Mouse (Mus musculus): Measurements from ENCODE around the gene Ces2g. TPM values are rescaled to one million over a fixed set of nuclear protein-coding genes. Genes with fewer than 3 reads are reported as not detected.

The Ces2g gene
- polyA plus RNA-seq (2016; fragmentation: Nextera tagmentation; extraction: Ambion mirVana): 0.21 and 0.25 TPM in 2 replicates

DNA sequence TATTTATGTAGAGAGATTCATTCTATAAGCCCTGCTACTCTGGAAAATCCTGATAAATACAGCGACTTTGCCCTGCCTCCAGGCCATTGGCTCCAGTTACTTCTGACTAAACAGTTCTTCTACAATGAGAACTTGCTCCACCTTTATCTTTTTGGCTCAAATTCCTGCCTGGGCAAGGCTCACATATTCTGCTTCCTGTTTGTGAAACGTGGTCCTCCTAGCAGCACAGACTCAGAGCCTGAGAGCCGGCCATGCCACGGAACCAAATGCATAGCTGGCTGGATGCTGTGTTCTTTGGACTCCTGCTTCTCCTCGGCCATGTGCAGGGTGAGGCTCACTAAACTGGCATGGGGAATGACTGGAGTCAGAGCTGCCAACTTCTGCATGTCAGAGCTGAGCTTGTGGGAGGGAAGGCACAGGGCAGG lies at the start of gene Ces2g:
TSS of gene Ces2g (plus strand) at position 182 of the 425 bp plus-strand sequence.
- H3K4me3 ChIP-seq: no peak within 1 kb of the TSS
- H3K27ac ChIP-seq: no peak within 1 kb of the TSS
- H3K9me3 ChIP-seq: no peaks in the 10 kb centered on the region
- no peaks in the 10 kb centered on the region for H3K27me3 ChIP-seq (ENCODE audit: insufficient read depth, poor library complexity, severe bottlenecking)
- H3K4me1 ChIP-seq: no peaks in the 10 kb centered on the region
- no peak for DNase-seq (ENCODE audit: low spot score)
- WGBS: 64% methylated on average over 5 of the region's 5 CpGs
- no peaks in the 10 kb centered on the region for H3K36me3 ChIP-seq

DNA sequence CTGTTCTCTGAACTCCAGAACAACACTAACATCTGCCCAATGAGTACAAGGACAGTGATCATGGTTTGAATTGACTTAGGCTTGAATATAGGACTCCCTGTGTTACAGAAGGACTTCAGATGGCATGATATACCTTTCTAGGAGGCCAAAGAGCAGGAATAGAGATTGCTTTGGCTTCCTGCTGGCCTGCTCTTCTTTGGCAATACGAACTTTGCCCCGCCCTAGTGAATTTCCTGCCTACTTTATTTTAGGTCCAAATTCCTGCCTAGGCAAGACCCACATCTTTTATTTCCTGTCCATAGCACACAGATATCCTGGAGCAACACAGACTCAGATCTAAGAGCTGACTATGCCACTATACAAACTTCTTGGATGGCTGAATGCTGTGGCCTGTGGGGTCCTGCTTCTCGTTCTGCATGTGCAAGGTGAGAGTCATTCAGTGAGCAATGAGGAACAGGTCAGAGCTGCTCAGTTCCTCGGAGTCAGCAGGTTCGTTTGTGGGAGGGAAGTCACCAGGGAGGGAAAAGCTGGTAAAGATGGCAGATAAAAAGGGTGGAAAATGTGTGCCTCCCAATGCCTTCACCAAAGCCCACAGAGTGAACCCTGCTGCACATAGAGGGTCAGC lies 35.4 kb upstream of the Ces2g start, which contains the start of gene Ces2e:
TSS of gene Ces2e (plus strand) at position 289 of the 625 bp plus-strand sequence.
- H3K27ac ChIP-seq: no peak within 1 kb of the TSS
- no peaks in the 10 kb centered on the region for H3K36me3 ChIP-seq
- WGBS: 73% methylated on average over 5 of the region's 5 CpGs
- DNase-seq (ENCODE audit: low spot score): no peak
- H3K4me3 ChIP-seq: no peak within 1 kb of the TSS
- H3K27me3 ChIP-seq (ENCODE audit: insufficient read depth, poor library complexity, severe bottlenecking): no peaks in the 10 kb centered on the region
- H3K9me3 ChIP-seq: 0 out of 2 replicates have a peak, but pooled peaks cover 4% of the 10 kb centered on the region
- H3K4me1 ChIP-seq: no peaks in the 10 kb centered on the region

- no peaks in the 10 kb centered on the region for H3K36me3 ChIP-seq
- H3K27ac ChIP-seq: no peak overlapping the region
- no peaks in the 10 kb centered on the region for H3K4me1 ChIP-seq
- DNase-seq (ENCODE audit: low spot score): no peak
- no peaks in the 10 kb centered on the region for H3K9me3 ChIP-seq
- WGBS: 74% methylated on average over 3 of the region's 3 CpGs
- no peak overlapping the region for H3K4me3 ChIP-seq
- no peaks in the 10 kb centered on the region for H3K27me3 ChIP-seq (ENCODE audit: insufficient read depth, poor library complexity, severe bottlenecking)
Measured at GRCm38 (mm10) chr8:104927301-104927700, 34.2 kb upstream of the Ces2g start.

GRCm38 (mm10) chr8:104944665-104945064 lies 16.9 kb upstream of the Ces2g start:
- H3K27me3 ChIP-seq (ENCODE audit: insufficient read depth, poor library complexity, severe bottlenecking): no peaks in the 10 kb centered on the region
- DNase-seq (ENCODE audit: low spot score): no peak
- H3K9me3 ChIP-seq: no peaks in the 10 kb centered on the region
- H3K36me3 ChIP-seq: no peaks in the 10 kb centered on the region
- H3K4me1 ChIP-seq: no peaks in the 10 kb centered on the region
- 80% methylated on average over 2 of the region's 2 CpGs for WGBS
- no peak overlapping the region for H3K27ac ChIP-seq
- H3K4me3 ChIP-seq: no peak overlapping the region

DNA sequence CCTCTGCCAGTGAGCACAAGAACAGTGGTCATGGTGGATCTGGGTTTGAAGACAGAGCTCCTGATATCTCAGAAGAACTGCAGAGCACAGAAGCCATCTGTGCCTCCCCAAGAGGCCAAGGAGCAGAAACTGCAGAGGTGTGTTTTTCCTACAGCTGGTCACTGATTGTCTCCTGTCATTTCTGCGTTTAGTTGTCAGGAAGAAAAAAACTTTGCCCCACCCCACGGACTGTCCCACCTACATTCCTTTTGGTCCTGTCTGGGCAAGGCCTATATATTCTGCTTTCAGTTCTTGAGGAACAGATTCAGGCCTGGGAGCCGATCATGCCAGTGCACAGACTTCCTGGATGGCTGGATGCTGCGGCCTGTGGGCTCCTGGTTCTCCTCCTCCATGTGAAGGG lies 14.5 kb upstream of the Ces2g start, which contains the start of gene Ces2f:
TSS of gene Ces2f (plus strand) at position 301 of the 400 bp plus-strand sequence.
- H3K4me1 ChIP-seq: no peaks in the 10 kb centered on the region

DNA sequence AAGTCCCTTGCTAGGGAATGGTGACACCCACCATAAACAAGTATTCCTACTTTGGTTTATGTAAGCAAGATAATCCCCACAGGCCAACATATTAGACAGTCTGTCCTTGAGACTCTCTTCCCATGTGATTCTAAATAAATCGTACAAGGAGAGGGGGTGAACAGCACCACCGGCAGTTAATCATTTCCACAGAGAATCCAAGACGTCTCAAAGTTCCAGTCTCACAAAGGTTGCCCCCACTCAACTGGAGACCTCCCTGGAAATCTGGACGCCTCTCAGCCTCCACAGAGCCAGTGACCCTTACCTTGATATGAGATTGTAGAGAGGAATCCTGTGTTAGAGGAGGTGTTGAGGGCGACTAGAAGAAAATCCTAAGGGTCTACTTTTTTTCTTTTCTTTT lies 12.5 kb upstream of the Ces2g start:
- Histone ChIP-seq H3K9me3 (no peaks in the 10 kb centered on the region), H3K27ac (no peak overlapping the region), H3K4me1 (no peaks in the 10 kb centered on the region), H3K36me3 (no peaks in the 10 kb centered on the region), H3K4me3 (no peak overlapping the region), H3K27me3 (ENCODE audit: insufficient read depth, poor library complexity, severe bottlenecking) (no peaks in the 10 kb centered on the region)
- 77% methylated on average over 5 of the region's 5 CpGs for WGBS
- no peak for DNase-seq (ENCODE audit: low spot score)

More for the DNA sequence above, 14.5 kb upstream of the Ces2g start, which contains the start of gene Ces2f:
- no peaks in the 10 kb centered on the region for H3K36me3 ChIP-seq
- WGBS: 66% methylated on average over 4 of the region's 4 CpGs
- H3K27ac ChIP-seq: no peak within 1 kb of the TSS
- no peaks in the 10 kb centered on the region for H3K9me3 ChIP-seq
- DNase-seq (ENCODE audit: low spot score): no peak
- H3K27me3 ChIP-seq (ENCODE audit: insufficient read depth, poor library complexity, severe bottlenecking): no peaks in the 10 kb centered on the region
- no peak within 1 kb of the TSS for H3K4me3 ChIP-seq

DNA sequence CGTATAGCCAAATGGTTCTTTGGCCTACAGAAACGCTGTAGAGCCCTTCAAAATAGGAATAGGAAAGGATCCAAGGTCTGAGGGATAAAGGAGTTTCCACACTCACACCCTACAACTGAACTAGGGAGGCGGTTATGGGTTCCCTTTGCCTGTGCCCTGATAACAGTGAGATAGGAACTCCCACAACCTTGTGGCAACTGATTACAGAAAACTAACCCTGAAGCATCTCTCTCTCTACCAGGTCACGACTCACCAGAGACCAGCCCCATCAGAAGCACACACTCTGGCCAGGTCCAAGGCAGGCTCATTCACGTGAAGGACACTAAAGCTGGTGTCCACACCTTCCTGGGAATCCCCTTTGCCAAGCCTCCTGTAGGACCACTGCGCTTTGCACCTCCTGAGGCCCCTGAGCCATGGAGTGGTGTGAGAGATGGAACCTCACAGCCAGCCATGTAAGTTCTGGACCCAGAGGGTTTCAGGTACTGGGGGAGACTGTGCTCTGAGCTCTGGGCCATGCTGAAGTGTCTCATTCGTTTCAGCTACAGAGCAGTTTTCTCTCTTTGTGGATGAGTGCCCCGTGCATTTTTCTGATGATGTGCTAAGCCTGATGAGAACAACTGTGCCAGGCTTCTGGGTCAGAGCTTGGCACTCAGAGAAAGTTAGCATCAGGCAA lies 847 bp downstream of the Ces2g start:
- DNase-seq (ENCODE audit: low spot score): no peak
- Histone ChIP-seq H3K27me3 (ENCODE audit: insufficient read depth, poor library complexity, severe bottlenecking) (no peaks in the 10 kb centered on the region), H3K9me3 (no peaks in the 10 kb centered on the region), H3K4me3 (no peak overlapping the region), H3K36me3 (no peaks in the 10 kb centered on the region), H3K4me1 (no peaks in the 10 kb centered on the region), H3K27ac (no peak overlapping the region)
- 63% methylated on average over 8 of the region's 8 CpGs for WGBS

DNA sequence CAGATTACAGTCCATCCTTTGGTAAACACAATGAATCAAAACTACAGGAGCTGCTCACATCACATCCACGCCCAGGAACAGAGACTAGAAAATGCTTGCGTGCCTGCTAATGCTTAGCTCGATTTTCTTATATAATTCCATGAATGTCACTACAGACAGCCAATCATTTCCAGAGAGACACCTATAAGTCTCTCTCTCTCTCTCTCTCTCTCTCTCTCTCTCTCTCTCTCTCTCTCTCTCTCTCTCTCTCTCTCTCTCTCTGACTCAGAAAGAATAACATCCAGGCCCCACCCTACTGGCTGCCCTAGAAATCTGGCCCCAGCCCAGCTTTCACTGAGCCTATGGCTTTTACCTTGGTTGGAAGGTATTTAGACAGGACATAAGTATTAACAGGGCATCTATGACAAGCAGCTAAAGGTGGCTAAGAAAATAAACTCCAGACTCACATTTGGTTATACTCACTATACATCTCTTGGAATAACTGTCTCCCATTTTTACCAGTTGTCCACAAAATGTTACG lies 1.9 kb downstream of the Ces2g start:
- DNase-seq (ENCODE audit: low spot score): no peak
- Histone ChIP-seq H3K4me1 (no peaks in the 10 kb centered on the region), H3K27me3 (ENCODE audit: insufficient read depth, poor library complexity, severe bottlenecking) (no peaks in the 10 kb centered on the region), H3K4me3 (no peak overlapping the region), H3K27ac (no peak overlapping the region), H3K9me3 (no peaks in the 10 kb centered on the region), H3K36me3 (no peaks in the 10 kb centered on the region)
- WGBS: 84% methylated on average over 4 of the region's 4 CpGs

DNA sequence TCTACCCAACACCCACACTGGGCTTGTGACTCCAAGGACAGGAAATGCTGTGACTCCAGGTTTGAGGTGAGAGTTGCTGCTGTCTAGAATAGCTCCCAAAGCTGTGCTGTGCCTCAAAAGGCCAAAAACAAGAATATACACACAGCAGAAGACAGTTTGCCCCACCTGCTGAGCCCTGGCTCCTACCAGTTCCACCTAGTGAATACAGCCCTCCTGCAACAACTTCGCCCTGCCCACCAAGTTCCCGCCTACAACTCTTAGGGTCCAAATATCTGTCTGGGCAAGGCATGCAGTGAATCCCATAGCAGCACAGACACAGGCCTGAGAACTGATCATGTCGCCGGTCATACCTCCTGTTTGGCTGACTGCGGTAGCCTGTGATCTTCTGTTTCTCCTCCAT lies 22.6 kb downstream of the Ces2g start:
- WGBS: 83% methylated on average over 5 of the region's 5 CpGs
- Histone ChIP-seq H3K9me3 (no peaks in the 10 kb centered on the region), H3K4me3 (no peak overlapping the region), H3K27ac (no peak overlapping the region), H3K27me3 (ENCODE audit: insufficient read depth, poor library complexity, severe bottlenecking) (no peaks in the 10 kb centered on the region), H3K36me3 (no peaks in the 10 kb centered on the region), H3K4me1 (no peaks in the 10 kb centered on the region)
- no peak for DNase-seq (ENCODE audit: low spot score)

GRCm38 (mm10) chr8:104984942-104985341 lies 23.4 kb downstream of the Ces2g start:
- H3K27ac ChIP-seq: no peak overlapping the region
- 85% methylated on average over 2 of the region's 2 CpGs for WGBS
- H3K36me3 ChIP-seq: no peaks in the 10 kb centered on the region
- H3K4me1 ChIP-seq: no peaks in the 10 kb centered on the region
- H3K27me3 ChIP-seq (ENCODE audit: insufficient read depth, poor library complexity, severe bottlenecking): no peaks in the 10 kb centered on the region
- no peak overlapping the region for H3K4me3 ChIP-seq
- DNase-seq (ENCODE audit: low spot score): no peak
- H3K9me3 ChIP-seq: no peaks in the 10 kb centered on the region

- no peak for DNase-seq (ENCODE audit: low spot score)
- Histone ChIP-seq H3K27ac (no peak overlapping the region), H3K36me3 (no peaks in the 10 kb centered on the region), H3K4me1 (no peaks in the 10 kb centered on the region), H3K4me3 (no peak overlapping the region), H3K27me3 (ENCODE audit: insufficient read depth, poor library complexity, severe bottlenecking) (no peaks in the 10 kb centered on the region), H3K9me3 (0 out of 2 replicates have a peak, but pooled peaks cover 3% of the 10 kb centered on the region)
- 79% methylated on average over 6 of the region's 6 CpGs for WGBS
Measured at GRCm38 (mm10) chr8:104998191-104998590, 36.7 kb downstream of the Ces2g start.

DNA sequence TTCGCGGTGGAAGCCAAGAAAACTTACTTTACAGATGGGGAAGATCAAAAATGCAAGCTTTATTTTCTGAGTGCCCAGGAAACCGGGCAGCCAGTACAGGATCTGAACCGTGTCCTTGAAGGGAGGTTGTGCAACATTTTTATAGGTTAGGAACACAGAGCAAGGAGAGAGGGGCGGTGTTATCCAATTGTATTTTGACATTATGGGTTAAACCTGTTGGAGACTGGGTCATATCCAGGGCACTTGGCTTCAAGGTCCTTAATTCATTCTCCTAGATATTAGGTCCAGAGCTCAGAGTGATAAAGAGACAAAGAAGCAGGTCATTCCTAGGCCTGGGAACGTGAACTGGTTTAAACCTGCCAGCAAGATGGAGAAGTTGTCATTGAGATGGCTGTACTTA lies 37.7 kb downstream of the Ces2g start:
- Histone ChIP-seq H3K9me3 (0 out of 2 replicates have a peak, but pooled peaks cover 3% of the 10 kb centered on the region), H3K4me1 (no peaks in the 10 kb centered on the region), H3K27ac (no peak overlapping the region), H3K27me3 (ENCODE audit: insufficient read depth, poor library complexity, severe bottlenecking) (no peaks in the 10 kb centered on the region), H3K4me3 (no peak overlapping the region), H3K36me3 (no peaks in the 10 kb centered on the region)
- 77% methylated on average over 6 of the region's 6 CpGs for WGBS
- DNase-seq (ENCODE audit: low spot score): no peak

DNA sequence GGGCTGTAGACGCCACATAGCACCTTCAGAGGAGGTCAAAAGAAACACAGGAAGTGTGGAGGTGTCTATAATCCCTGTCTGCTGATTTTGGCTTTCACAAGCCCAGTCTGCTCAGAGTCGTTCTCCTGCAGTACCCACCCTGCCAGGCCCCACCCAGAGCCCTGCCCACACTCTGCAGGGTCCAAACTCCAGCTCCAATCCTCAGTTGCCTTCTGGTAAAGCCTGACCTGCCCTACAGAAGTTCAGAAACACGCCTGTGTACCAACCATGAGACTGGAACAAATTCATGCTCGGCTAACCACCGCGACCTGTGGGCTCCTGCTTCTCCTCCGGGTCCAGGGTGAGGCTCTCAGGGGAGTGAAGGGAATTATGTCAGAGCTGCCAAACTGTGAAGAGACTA lies 39.1 kb downstream of the Ces2g start, which contains the start of gene Ces2h:
TSS of gene Ces2h (plus strand) at position 268 of the 400 bp plus-strand sequence.
- H3K4me3 ChIP-seq: no peak within 1 kb of the TSS
- no peak for DNase-seq (ENCODE audit: low spot score)
- no peaks in the 10 kb centered on the region for H3K27me3 ChIP-seq (ENCODE audit: insufficient read depth, poor library complexity, severe bottlenecking)
- no peaks in the 10 kb centered on the region for H3K4me1 ChIP-seq
- no peaks in the 10 kb centered on the region for H3K36me3 ChIP-seq
- H3K9me3 ChIP-seq: 0 out of 2 replicates have a peak, but pooled peaks cover 3% of the 10 kb centered on the region
- H3K27ac ChIP-seq: no peak within 1 kb of the TSS
- WGBS: 78% methylated on average over 7 of the region's 7 CpGs

Measured in heart, embryonic 10.5 days (tissue).